Mouse (Mus musculus) duodenum, adult 2 months (tissue): ENCODE measurements around the gene Bche. TPM values are rescaled to one million over a fixed set of nuclear protein-coding genes. Genes with fewer than 3 reads are reported as not detected.

Experiments used
- polyA plus RNA-seq: library from polyadenylated mRNA; depleted of rRNA; stranded (reverse); fragments of >200 nt; gene quantifications from 2 replicates; pipeline ENCODE4 v1.2.3, GENCODE M21; 2012; ENCODE audit warnings: low replicate concordance; rRNA removed

Gene Bche
- polyA plus RNA-seq: 2.1 and 5.8 TPM in 2 replicates

GRCm38 (mm10) chr3:73708410-73708714, at the start of gene Bche:
Gene Bche (minus strand): TSS chr3:73708415.

